Mouse (Mus musculus): Measurements from ENCODE around the gene Psmb2. TPM values are rescaled to one million over a fixed set of nuclear protein-coding genes. Genes with fewer than 3 reads are reported as not detected.
A peak's percentile ranks its signal among the peaks of the same experiment; 100 is the strongest.

Psmb2 gene
- polyA plus RNA-seq, 1 experiment from 2014 or later: 562 TPM

DNA sequence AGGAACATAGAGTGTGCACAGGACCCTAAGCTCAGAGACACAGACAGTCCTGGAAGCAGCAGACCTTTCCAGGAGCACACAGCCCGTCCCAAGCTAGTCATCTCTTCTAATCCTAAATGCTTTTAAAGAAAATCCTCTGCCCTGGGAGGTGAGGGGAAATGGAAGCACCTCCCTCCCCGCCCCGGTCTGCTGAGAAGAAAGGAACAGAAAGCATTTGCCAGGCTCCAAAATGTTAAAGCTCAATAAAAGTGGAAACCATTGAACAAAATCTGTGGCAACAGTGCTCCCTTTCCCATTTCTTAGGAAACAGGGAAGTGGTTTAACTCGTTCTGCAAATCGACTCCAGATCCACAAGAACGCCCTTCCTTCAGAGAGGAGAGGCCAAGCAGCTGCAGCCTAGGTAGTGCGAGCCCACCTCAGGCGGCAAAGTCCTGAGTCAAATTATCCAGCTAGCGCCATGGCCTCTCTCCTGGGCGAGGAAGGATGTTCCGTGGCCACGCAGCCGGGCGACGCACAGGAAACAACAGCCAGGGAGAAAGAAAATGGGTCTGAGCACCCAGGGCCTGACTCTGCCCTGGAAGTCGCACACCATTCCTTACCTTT lies 56.7 kb downstream of the Psmb2 start:
- Histone ChIP-seq H3K9ac (replicated peaks; ENCODE audit: low read length) (no peak overlapping the region), H3K9me3 (replicated peaks; ENCODE audit: control insufficient read depth, low read length) (no peaks in the 10 kb centered on the region), H3K4me3 (ENCODE audit: low read depth, low read length) (no peak overlapping the region), H3K27ac (replicated peaks; ENCODE audit: low read depth, low read length) (no peak overlapping the region), H3K4me2 (ENCODE audit: low read depth, low read length) (no peak overlapping the region), H3K27me3 (ENCODE audit: control insufficient read depth, insufficient read depth, low read length) (peaks cover 81% of the 10 kb centered on the region), H3K36me3 (replicated peaks; ENCODE audit: control insufficient read depth, insufficient read depth, low read depth, low read length) (no peaks in the 10 kb centered on the region), H3K4me1 (ENCODE audit: control insufficient read depth, insufficient read depth, low read length) (peaks cover 8% of the 10 kb centered on the region)
- DNase-seq (ENCODE audit: low spot score) (no peak), ATAC-seq (replicated peaks; ENCODE audit: insufficient number of reproducible peaks, low FRiP score, low TSS enrichment, low read depth) (no peak)
- WGBS: under 1% methylated on average over 16 of the region's 16 CpGs

DNA sequence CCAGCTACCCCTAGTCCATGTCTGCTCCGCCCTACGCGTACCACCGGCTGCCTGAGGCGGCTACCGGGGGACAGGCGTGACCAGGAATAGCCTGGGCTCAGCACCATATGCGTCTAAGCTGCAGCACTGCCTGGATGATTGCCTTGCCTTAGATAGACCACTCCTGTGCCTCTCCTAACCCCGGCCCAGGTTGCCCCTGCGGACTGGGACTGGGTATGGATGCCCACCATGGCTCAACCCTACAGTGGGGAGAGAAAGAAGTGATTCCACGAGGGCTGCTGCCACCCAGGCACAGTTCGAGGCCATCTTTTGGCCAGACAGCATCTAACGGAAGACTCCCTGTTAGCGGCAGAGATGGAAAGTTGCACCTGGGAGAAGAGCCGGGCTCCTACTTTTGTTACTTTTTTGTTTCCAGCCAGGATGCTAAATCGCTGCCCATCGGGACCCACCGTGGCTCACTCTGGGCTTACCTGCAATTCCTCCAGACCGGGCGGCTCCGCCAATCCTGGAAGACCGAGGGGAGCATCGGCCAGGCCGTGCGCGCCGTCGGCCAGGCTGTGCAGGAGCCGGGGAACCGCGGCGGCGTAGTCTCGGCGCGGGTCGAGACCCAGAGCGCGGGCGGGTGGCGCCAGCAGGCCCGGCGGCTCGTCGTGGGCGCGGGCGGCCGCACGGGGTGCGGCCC lies 57.4 kb downstream of the Psmb2 start:
- H3K27ac ChIP-seq (replicated peaks; ENCODE audit: low read depth, low read length): no peak overlapping the region
- H3K4me1 ChIP-seq (ENCODE audit: control insufficient read depth, insufficient read depth, low read length): peaks cover 8% of the 10 kb centered on the region
- H3K27me3 ChIP-seq (ENCODE audit: control insufficient read depth, insufficient read depth, low read length): peaks cover 81% of the 10 kb centered on the region
- no peak overlapping the region; the same call in 1 of the 2 replicates for H3K4me2 ChIP-seq (ENCODE audit: low read depth, low read length)
- ATAC-seq (replicated peaks; ENCODE audit: insufficient number of reproducible peaks, low FRiP score, low TSS enrichment, low read depth) (no peak), DNase-seq (ENCODE audit: low spot score) (no peak)
- H3K36me3 ChIP-seq (replicated peaks; ENCODE audit: control insufficient read depth, insufficient read depth, low read depth, low read length): no peaks in the 10 kb centered on the region
- 2% methylated on average over 51 of the region's 51 CpGs for WGBS
- H3K9me3 ChIP-seq (replicated peaks; ENCODE audit: control insufficient read depth, low read length): no peaks in the 10 kb centered on the region
- H3K9ac ChIP-seq (replicated peaks; ENCODE audit: low read length): no peak overlapping the region
- H3K4me3 ChIP-seq (ENCODE audit: low read depth, low read length): peak overlapping the region; percentile 15

DNA sequence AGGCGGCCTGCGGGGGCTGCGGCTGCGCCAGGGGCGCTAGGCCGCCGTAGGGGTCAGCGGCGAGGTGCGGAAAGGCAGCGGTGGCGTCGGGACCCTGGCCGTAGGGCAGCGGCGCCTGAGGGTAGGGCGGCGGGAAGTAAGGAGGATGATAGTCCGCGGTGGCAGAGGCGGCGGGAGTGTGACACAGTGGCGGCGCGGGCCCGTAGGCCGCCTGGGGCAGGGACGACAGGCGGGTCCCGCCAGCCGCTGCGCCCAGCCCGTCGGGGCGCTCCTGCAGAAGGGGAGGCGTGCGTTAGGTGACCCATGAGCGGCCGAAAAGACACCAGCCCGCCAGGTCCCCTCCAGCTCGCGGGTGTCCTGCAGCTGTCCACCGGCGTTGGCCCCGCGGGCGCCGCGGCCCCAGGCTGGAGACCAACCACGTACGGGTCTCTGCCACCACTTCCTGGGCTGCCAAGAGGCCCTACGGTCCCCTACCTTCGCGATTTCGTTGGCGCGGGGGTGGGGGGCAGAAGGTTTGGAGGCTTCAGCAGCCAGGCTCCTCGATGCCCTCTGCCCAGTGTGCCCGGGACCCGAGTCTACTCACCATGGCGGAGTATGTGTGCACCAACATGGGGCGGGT lies 58.1 kb downstream of the Psmb2 start:
- Histone ChIP-seq H3K9ac (replicated peaks; ENCODE audit: low read length) (no peak overlapping the region), H3K9me3 (replicated peaks; ENCODE audit: control insufficient read depth, low read length) (no peaks in the 10 kb centered on the region), H3K27me3 (ENCODE audit: control insufficient read depth, insufficient read depth, low read length) (peaks cover 76% of the 10 kb centered on the region), H3K4me2 (ENCODE audit: low read depth, low read length) (no peak overlapping the region; the same call in 1 of the 2 replicates), H3K4me3 (ENCODE audit: low read depth, low read length) (peak overlapping the region; percentile 15), H3K27ac (replicated peaks; ENCODE audit: low read depth, low read length) (no peak overlapping the region), H3K36me3 (replicated peaks; ENCODE audit: control insufficient read depth, insufficient read depth, low read depth, low read length) (no peaks in the 10 kb centered on the region), H3K4me1 (ENCODE audit: control insufficient read depth, insufficient read depth, low read length) (peaks cover 8% of the 10 kb centered on the region)
- no peak for DNase-seq (ENCODE audit: low spot score)
- WGBS: 2% methylated on average over 50 of the region's 62 CpGs
- ATAC-seq (replicated peaks; ENCODE audit: insufficient number of reproducible peaks, low FRiP score, low TSS enrichment, low read depth): no peak

DNA sequence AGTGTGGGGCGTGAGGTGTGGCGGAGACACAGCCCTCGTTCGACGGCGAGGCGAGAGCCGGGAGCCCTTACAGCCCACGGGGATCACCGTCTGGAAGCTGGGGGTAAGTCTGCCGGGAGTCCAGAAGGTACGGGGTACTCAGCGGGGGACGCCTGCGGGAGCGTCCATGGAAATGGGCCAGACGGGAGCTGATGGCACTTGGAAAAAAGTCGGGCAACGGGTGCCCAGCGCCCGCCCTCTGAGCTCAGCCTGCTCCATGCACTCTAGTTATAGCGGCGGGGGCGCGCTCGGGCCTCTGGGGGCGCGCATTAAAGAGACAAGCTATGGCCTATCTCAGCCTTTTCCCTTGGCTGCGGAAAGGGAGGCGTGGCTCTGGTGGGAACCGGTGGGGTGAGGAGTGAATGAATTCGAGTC lies 58.6 kb downstream of the Psmb2 start, which contains the start of gene Tfap2e:
Gene Tfap2e, minus strand, starts transcription at position 240 of the 414 bp plus-strand sequence.
- peaks cover 71% of the 10 kb centered on the region for H3K27me3 ChIP-seq (ENCODE audit: control insufficient read depth, insufficient read depth, low read length)
- DNase-seq (ENCODE audit: low spot score): peak; percentile 71
- H3K36me3 ChIP-seq (replicated peaks; ENCODE audit: control insufficient read depth, insufficient read depth, low read depth, low read length): no peaks in the 10 kb centered on the region
- no peaks in the 10 kb centered on the region for H3K9me3 ChIP-seq (replicated peaks; ENCODE audit: control insufficient read depth, low read length)
- H3K9ac ChIP-seq (replicated peaks; ENCODE audit: low read length): no peak within 1 kb of the TSS
- peaks cover 8% of the 10 kb centered on the region for H3K4me1 ChIP-seq (ENCODE audit: control insufficient read depth, insufficient read depth, low read length)
- H3K4me2 ChIP-seq (ENCODE audit: low read depth, low read length): peak within 1 kb of the TSS; percentile 19; the same call in 1 of the 2 replicates
- peak within 1 kb of the TSS; percentile 15 for H3K4me3 ChIP-seq (ENCODE audit: low read depth, low read length)
- H3K27ac ChIP-seq (replicated peaks; ENCODE audit: low read depth, low read length): no peak within 1 kb of the TSS
- 1% methylated on average over 32 of the region's 32 CpGs for whole genome bisulfite sequencing
- ATAC-seq (replicated peaks; ENCODE audit: insufficient number of reproducible peaks, low FRiP score, low TSS enrichment, low read depth): no peak

DNA sequence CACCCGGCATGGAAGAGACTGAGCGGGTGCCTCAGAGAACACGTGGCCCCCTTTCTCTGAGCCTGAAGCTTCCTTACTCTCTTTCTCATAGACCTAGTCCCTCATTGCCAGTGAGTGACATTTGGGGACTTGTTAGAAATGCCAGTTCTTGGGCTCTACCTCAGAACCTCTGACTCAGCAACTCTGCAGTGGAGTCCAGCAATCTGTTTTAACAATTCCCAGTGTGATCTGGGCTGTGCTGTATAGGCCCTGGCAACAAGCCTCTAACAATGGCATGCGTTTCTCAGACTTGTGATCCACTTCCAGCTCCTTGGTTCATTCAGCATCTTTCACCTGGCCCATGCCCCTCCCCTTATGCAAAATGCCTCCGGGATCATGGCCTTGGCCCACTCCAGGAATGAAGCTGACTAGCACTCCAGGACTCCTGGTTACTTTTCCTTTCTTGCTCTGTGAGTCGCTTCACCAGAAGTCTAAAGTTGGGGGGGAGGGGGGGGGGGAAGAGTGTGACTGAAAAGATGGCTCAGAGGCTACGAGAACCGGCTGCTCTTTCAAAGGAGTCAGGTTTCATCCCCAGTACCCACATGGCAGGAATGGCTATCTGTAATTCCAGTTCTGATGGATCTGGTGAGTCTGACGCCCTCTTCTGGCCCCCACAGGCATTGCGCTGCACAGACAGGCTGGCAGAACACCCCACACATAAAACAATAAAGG lies 62.7 kb downstream of the Psmb2 start:
- 0 out of 2 replicates have a peak, but pooled peaks cover 3% of the 10 kb centered on the region for H3K36me3 ChIP-seq (replicated peaks; ENCODE audit: control insufficient read depth, insufficient read depth, low read depth, low read length)
- no peak overlapping the region for H3K9ac ChIP-seq (replicated peaks; ENCODE audit: low read length)
- WGBS: 14% methylated on average over 10 of the region's 10 CpGs
- H3K4me1 ChIP-seq (ENCODE audit: control insufficient read depth, insufficient read depth, low read length): no peaks in the 10 kb centered on the region; the same call in none of the 2 replicates
- peaks cover 35% of the 10 kb centered on the region for H3K27me3 ChIP-seq (ENCODE audit: control insufficient read depth, insufficient read depth, low read length)
- H3K27ac ChIP-seq (replicated peaks; ENCODE audit: low read depth, low read length): no peak overlapping the region
- DNase-seq (ENCODE audit: low spot score) (peak; percentile 51), ATAC-seq (replicated peaks; ENCODE audit: insufficient number of reproducible peaks, low FRiP score, low TSS enrichment, low read depth) (no peak)
- no peak overlapping the region for H3K4me3 ChIP-seq (ENCODE audit: low read depth, low read length)
- no peaks in the 10 kb centered on the region for H3K9me3 ChIP-seq (replicated peaks; ENCODE audit: control insufficient read depth, low read length)
- H3K4me2 ChIP-seq (ENCODE audit: low read depth, low read length): no peak overlapping the region

DNA sequence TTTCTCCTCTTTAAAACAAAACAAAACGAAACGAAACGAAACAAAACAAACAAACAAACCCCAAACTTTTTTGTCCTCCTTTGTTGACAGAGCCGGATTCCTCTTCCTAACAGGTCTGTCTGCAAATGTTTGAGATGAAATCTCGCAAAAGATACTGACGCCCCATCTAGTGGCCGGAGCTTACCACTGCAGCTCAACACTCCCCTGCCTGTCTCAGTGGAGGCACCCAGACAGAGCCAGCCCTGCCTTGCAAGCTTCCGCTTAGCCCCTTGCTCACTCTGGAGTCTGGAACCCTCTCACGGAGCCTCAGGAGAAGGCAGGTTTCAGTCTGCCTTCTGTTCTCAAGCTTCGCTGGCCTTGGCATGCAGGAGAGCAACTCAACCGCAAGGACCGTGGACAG lies 64.0 kb downstream of the Psmb2 start:
- ATAC-seq (replicated peaks; ENCODE audit: insufficient number of reproducible peaks, low FRiP score, low TSS enrichment, low read depth): 0 out of 2 replicates have a peak, but pooled peaks have one; percentile 44
- no peak overlapping the region for H3K4me3 ChIP-seq (ENCODE audit: low read depth, low read length)
- no peaks in the 10 kb centered on the region for H3K4me1 ChIP-seq (ENCODE audit: control insufficient read depth, insufficient read depth, low read length)
- WGBS: 6% methylated on average over 12 of the region's 12 CpGs
- H3K9ac ChIP-seq (replicated peaks; ENCODE audit: low read length): no peak overlapping the region
- H3K4me2 ChIP-seq (ENCODE audit: low read depth, low read length): no peak overlapping the region
- peaks cover 5% of the 10 kb centered on the region for H3K36me3 ChIP-seq (replicated peaks; ENCODE audit: control insufficient read depth, insufficient read depth, low read depth, low read length)
- H3K27me3 ChIP-seq (ENCODE audit: control insufficient read depth, insufficient read depth, low read length): peaks cover 21% of the 10 kb centered on the region
- H3K9me3 ChIP-seq (replicated peaks; ENCODE audit: control insufficient read depth, low read length): no peaks in the 10 kb centered on the region
- H3K27ac ChIP-seq (replicated peaks; ENCODE audit: low read depth, low read length): no peak overlapping the region
- peak; percentile 92 for DNase-seq (ENCODE audit: low spot score)

DNA sequence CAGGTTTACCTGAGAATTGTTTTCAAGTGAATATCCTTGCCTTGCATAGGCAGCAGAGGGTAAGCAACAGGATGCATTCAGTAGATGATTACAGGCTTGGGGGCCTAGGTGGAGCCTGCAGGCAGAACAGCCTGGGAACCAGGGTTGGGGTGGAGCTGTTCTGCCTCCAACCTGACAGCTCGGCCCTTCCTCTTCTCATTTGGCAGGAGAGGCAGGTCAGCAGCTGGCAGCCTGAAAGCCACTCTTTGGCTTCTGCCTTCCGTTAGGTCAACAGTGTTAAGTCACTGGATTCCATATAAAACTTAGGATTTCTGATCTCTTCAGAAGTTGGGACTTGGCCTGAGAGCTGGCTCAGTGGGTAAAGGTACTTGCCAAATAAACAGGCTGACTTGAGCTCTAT lies 65.5 kb downstream of the Psmb2 start:
- ATAC-seq (replicated peaks; ENCODE audit: insufficient number of reproducible peaks, low FRiP score, low TSS enrichment, low read depth): no peak

More for the DNA sequence above, 65.5 kb downstream of the Psmb2 start:
- H3K9me3 ChIP-seq (replicated peaks; ENCODE audit: control insufficient read depth, low read length): no peaks in the 10 kb centered on the region
- H3K27ac ChIP-seq (replicated peaks; ENCODE audit: low read depth, low read length): no peak overlapping the region
- no peak overlapping the region for H3K4me3 ChIP-seq (ENCODE audit: low read depth, low read length)
- H3K36me3 ChIP-seq (replicated peaks; ENCODE audit: control insufficient read depth, insufficient read depth, low read depth, low read length): peaks cover 10% of the 10 kb centered on the region
- no peaks in the 10 kb centered on the region for H3K4me1 ChIP-seq (ENCODE audit: control insufficient read depth, insufficient read depth, low read length)
- WGBS: 53% methylated on average over 2 of the region's 2 CpGs
- DNase-seq (ENCODE audit: low spot score): no peak
- no peak overlapping the region for H3K4me2 ChIP-seq (ENCODE audit: low read depth, low read length)
- no peak overlapping the region for H3K9ac ChIP-seq (replicated peaks; ENCODE audit: low read length)
- H3K27me3 ChIP-seq (ENCODE audit: control insufficient read depth, insufficient read depth, low read length): peaks cover 7% of the 10 kb centered on the region
